Mouse (Mus musculus): ENCODE results near the gene Kncn. TPM values are rescaled to one million over a fixed set of nuclear protein-coding genes. Genes with fewer than 3 reads are reported as not detected.

The Kncn gene
- polyA plus RNA-seq, 1 experiment from 2014 or later = 0.24 TPM

DNA sequence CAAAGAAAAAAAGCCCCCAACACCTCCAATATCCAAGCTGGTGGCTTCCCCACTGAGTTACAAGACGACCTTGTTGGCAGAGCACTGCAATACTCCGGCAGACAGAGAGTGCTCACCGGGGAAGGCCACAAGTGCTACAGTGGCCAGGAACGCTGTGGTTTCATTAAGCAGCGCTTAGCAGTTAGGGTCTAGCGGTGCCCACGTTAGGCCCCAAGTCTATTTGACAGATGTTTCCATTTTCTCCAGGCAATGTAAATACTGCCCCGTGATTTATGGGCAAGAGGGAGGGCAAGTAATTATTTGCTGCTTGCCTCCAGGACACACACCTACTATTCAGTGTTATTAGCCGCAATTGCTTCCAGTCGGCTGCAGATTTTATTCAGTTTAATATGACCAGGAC lies 20.3 kb upstream of the Kncn start:
- no peak for DNase-seq
- Histone ChIP-seq H3K9me3 (ENCODE audit: control insufficient read depth, low read length) (no peaks in the 10 kb centered on the region), H3K4me1 (ENCODE audit: control insufficient read depth, insufficient read depth, low read length) (no peaks in the 10 kb centered on the region; the same call in 1 of the 2 replicates), H3K27ac (replicated peaks; ENCODE audit: low read depth, low read length) (no peak overlapping the region), H3K4me2 (ENCODE audit: low read length) (no peak overlapping the region), H3K9ac (replicated peaks; ENCODE audit: low read length) (no peak overlapping the region), H3K4me3 (replicated peaks; ENCODE audit: low read depth, low read length) (no peak overlapping the region), H3K27me3 (ENCODE audit: control insufficient read depth, insufficient read depth, low read length) (no peaks in the 10 kb centered on the region), H3K36me3 (ENCODE audit: control insufficient read depth, insufficient read depth, low read length) (peaks cover 14% of the 10 kb centered on the region)
- WGBS = 66% methylated on average over 10 of the region's 10 CpGs
- ATAC-seq (ENCODE audit: low FRiP score, low TSS enrichment) = no peak

DNA sequence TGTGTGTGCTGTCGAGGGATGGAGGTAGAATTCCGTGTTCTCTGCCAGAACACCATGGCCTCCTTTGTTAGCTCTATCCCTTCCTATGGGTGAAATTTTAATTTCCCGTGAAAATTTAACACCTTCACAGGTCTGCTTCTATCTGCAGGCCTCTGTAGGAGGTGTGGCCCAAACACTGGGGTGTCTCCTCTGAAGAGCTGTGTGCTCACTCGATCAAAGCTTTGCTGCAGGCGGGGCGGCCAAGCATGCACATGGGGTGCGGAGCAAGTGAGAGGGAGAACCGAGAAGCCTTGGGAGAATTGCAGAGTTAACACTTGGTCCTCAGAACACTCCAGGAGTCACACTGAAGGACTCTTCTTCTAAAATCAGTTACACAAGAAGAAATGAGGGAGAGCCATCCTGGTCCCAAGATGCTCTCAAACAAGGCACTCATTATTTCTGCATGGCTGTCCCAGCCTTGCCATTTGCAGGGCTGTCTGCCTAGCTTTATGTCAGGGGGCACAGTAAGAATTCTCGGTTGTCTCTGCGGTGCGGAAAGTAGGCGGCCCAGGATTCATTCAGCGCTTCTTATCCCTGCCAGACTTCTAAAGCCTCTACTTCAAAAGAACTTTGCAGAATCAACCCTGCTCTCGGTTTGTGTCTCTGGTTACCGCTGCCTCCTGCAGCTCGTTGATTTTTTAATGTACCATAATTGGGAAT lies 14.5 kb upstream of the Kncn start:
- DNase-seq = peak; percentile 69
- peaks cover 16% of the 10 kb centered on the region for H3K4me1 ChIP-seq (ENCODE audit: control insufficient read depth, insufficient read depth, low read length)
- 6% methylated on average over 16 of the region's 16 CpGs for WGBS
- peak overlapping the region; percentile 43; the same call in 1 of the 2 replicates for H3K27ac ChIP-seq (replicated peaks; ENCODE audit: low read depth, low read length)
- no peaks in the 10 kb centered on the region for H3K9me3 ChIP-seq (ENCODE audit: control insufficient read depth, low read length)
- ATAC-seq (ENCODE audit: low FRiP score, low TSS enrichment) = 0 out of 2 replicates have a peak, but pooled peaks have one; percentile 48
- H3K4me2 ChIP-seq (ENCODE audit: low read length) = no peak overlapping the region
- no peak overlapping the region for H3K9ac ChIP-seq (replicated peaks; ENCODE audit: low read length)
- 0 out of 2 replicates have a peak, but pooled peaks cover 7% of the 10 kb centered on the region for H3K36me3 ChIP-seq (ENCODE audit: control insufficient read depth, insufficient read depth, low read length)
- no peaks in the 10 kb centered on the region for H3K27me3 ChIP-seq (ENCODE audit: control insufficient read depth, insufficient read depth, low read length)
- H3K4me3 ChIP-seq (replicated peaks; ENCODE audit: low read depth, low read length) = no peak overlapping the region

DNA sequence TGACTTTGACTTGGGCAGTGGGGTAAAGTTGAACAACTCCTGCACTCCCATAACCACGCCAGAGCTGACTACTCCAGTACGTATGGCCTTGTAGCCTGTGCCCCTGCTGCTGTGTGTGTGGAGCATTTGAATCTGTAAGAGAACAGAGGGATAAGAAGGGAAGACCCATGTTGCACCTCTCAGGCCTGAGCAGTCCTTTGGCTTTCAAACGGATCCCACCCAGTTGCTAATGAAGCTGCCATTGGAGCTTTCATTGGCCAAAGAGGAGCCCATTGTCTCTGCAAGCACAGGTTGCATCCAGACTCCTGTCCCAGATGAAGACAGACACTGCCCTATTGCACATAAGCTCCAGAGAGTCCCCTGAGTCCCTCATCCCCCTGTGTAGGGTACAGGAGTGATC lies 11.0 kb upstream of the Kncn start:
- no peaks in the 10 kb centered on the region for H3K9me3 ChIP-seq (ENCODE audit: control insufficient read depth, low read length)
- 88% methylated on average over 3 of the region's 3 CpGs for WGBS
- no peak for ATAC-seq (ENCODE audit: low FRiP score, low TSS enrichment)

DNA sequence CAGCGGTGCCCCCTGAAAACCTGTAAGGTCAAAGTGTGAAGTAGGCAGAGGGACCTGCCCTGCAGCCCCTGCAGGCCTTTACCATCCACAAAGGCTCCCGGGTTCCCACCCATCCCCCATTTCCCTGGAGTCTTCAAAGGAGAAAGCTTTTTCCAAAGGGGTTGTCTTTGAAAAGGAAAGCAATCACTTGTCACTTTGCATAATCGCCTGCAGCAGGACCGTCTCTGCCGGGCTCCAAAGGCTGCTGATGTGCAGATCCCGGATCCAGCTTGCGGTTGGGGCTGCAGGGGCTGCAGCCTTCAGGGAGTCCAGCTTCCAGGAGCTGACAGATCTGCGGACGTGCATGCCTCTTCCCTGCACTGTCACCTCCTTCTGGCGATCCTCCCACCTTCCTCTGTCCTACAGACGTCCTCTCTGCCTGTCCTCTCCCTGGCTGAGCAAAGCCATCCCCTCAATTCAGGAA lies 6.0 kb upstream of the Kncn start:
- 0 out of 2 replicates have a peak, but pooled peaks cover 9% of the 10 kb centered on the region for H3K36me3 ChIP-seq (ENCODE audit: control insufficient read depth, insufficient read depth, low read length)
- H3K27me3 ChIP-seq (ENCODE audit: control insufficient read depth, insufficient read depth, low read length) = no peaks in the 10 kb centered on the region
- peak; percentile 84 for DNase-seq
- WGBS = under 1% methylated on average over 11 of the region's 11 CpGs
- H3K9ac ChIP-seq (replicated peaks; ENCODE audit: low read length) = peak overlapping the region; percentile 34; the same call in 1 of the 2 replicates
- H3K4me1 ChIP-seq (ENCODE audit: control insufficient read depth, insufficient read depth, low read length) = peaks cover 49% of the 10 kb centered on the region
- peak; percentile 57; the same call in 1 of the 2 replicates for ATAC-seq (ENCODE audit: low FRiP score, low TSS enrichment)
- H3K9me3 ChIP-seq (ENCODE audit: control insufficient read depth, low read length) = no peaks in the 10 kb centered on the region
- peak overlapping the region; percentile 45 for H3K4me2 ChIP-seq (ENCODE audit: low read length)
- peak overlapping the region; percentile 81 for H3K27ac ChIP-seq (replicated peaks; ENCODE audit: low read depth, low read length)
- H3K4me3 ChIP-seq (replicated peaks; ENCODE audit: low read depth, low read length) = no peak overlapping the region

More for the DNA sequence above, 11.0 kb upstream of the Kncn start:
- H3K4me2 ChIP-seq (ENCODE audit: low read length) = no peak overlapping the region
- H3K27me3 ChIP-seq (ENCODE audit: control insufficient read depth, insufficient read depth, low read length) = no peaks in the 10 kb centered on the region
- no peak overlapping the region for H3K27ac ChIP-seq (replicated peaks; ENCODE audit: low read depth, low read length)
- H3K9ac ChIP-seq (replicated peaks; ENCODE audit: low read length) = no peak overlapping the region
- no peak overlapping the region for H3K4me3 ChIP-seq (replicated peaks; ENCODE audit: low read depth, low read length)
- no peak for DNase-seq
- H3K36me3 ChIP-seq (ENCODE audit: control insufficient read depth, insufficient read depth, low read length) = 0 out of 2 replicates have a peak, but pooled peaks cover 9% of the 10 kb centered on the region
- H3K4me1 ChIP-seq (ENCODE audit: control insufficient read depth, insufficient read depth, low read length) = peaks cover 26% of the 10 kb centered on the region

DNA sequence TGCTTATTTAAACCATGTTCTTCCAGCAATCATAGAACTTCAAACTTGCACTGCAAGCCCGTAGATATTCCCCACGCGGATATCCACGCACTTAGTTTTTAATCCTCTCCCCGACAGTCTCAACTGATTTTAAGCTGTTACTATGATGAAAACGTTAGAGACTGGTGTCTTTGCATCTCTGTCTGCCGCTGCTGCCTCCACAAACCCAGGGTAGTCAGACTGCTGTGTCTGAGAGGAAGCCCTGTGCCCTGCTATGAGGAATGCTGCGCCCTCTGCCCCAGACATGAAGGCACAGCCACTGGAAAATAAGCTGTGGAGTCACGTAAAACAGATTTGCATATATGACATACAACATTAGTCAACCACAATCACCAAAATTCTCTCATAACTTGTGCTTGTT lies 5.4 kb upstream of the Kncn start:
- Histone ChIP-seq H3K27me3 (ENCODE audit: control insufficient read depth, insufficient read depth, low read length) (no peaks in the 10 kb centered on the region), H3K4me2 (ENCODE audit: low read length) (peak overlapping the region; percentile 45), H3K4me3 (replicated peaks; ENCODE audit: low read depth, low read length) (no peak overlapping the region), H3K4me1 (ENCODE audit: control insufficient read depth, insufficient read depth, low read length) (peaks cover 49% of the 10 kb centered on the region), H3K9me3 (ENCODE audit: control insufficient read depth, low read length) (no peaks in the 10 kb centered on the region), H3K36me3 (ENCODE audit: control insufficient read depth, insufficient read depth, low read length) (0 out of 2 replicates have a peak, but pooled peaks cover 9% of the 10 kb centered on the region), H3K9ac (replicated peaks; ENCODE audit: low read length) (no peak overlapping the region), H3K27ac (replicated peaks; ENCODE audit: low read depth, low read length) (peak overlapping the region; percentile 81)
- ATAC-seq (ENCODE audit: low FRiP score, low TSS enrichment) (no peak), DNase-seq (peak; percentile 52)
- 9% methylated on average over 9 of the region's 9 CpGs for WGBS

DNA sequence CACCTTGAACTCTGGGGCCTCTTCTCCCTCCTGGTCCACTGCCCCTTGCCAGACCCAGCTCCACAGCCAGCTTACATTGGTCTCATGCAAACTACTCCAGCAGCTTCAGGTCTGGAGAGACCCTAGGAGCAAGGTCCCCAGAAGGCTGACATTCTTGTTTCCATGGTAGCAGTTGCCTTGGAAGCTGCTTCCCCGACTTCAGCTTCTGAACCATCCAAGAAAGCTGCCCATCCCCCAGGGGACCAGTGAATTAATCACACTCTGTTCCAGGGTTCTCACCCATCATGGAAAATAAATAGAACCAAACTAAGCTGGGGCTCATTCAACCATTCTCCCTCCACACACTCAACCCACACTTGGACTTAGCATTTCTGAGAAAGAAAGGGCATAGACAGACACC lies 3.0 kb upstream of the Kncn start:
- Histone ChIP-seq H3K4me3 (replicated peaks; ENCODE audit: low read depth, low read length) (no peak overlapping the region), H3K9me3 (ENCODE audit: control insufficient read depth, low read length) (no peaks in the 10 kb centered on the region), H3K27me3 (ENCODE audit: control insufficient read depth, insufficient read depth, low read length) (no peaks in the 10 kb centered on the region), H3K4me1 (ENCODE audit: control insufficient read depth, insufficient read depth, low read length) (peaks cover 49% of the 10 kb centered on the region), H3K9ac (replicated peaks; ENCODE audit: low read length) (no peak overlapping the region), H3K36me3 (ENCODE audit: control insufficient read depth, insufficient read depth, low read length) (no peaks in the 10 kb centered on the region), H3K4me2 (ENCODE audit: low read length) (0 out of 2 replicates have a peak overlapping the region, but pooled peaks have one; percentile 7), H3K27ac (replicated peaks; ENCODE audit: low read depth, low read length) (peak overlapping the region; percentile 65; the same call in 1 of the 2 replicates)
- DNase-seq = peak; percentile 88
- peak; percentile 31; the same call in 1 of the 2 replicates for ATAC-seq (ENCODE audit: low FRiP score, low TSS enrichment)
- WGBS = 0% methylated on average over 1 of the region's 1 CpGs

DNA sequence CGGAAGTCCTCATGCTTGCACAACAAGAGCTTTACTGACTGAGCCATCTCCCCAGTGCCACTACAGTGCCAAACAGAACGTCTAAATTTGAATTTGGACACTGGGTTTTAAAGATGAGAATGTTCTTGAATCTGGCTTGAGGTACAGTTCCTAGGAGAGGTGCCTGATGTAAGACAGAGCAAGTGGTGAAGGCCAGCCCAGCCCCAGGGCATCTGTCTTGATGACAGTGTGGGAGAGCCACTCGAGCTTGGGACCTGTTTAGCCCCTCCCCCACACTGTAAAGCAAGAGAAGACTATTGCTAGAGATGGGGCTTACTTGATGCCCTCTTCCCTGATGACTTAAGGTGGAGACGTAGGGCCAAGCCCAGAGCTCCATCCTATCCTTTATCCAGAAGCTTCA lies 2.0 kb upstream of the Kncn start:
- WGBS = 57% methylated on average over 4 of the region's 4 CpGs
- ATAC-seq (ENCODE audit: low FRiP score, low TSS enrichment) = no peak
- Histone ChIP-seq H3K27me3 (ENCODE audit: control insufficient read depth, insufficient read depth, low read length) (no peaks in the 10 kb centered on the region), H3K4me3 (replicated peaks; ENCODE audit: low read depth, low read length) (no peak overlapping the region), H3K27ac (replicated peaks; ENCODE audit: low read depth, low read length) (no peak overlapping the region), H3K9ac (replicated peaks; ENCODE audit: low read length) (no peak overlapping the region), H3K4me1 (ENCODE audit: control insufficient read depth, insufficient read depth, low read length) (peaks cover 49% of the 10 kb centered on the region), H3K4me2 (ENCODE audit: low read length) (no peak overlapping the region), H3K36me3 (ENCODE audit: control insufficient read depth, insufficient read depth, low read length) (no peaks in the 10 kb centered on the region), H3K9me3 (ENCODE audit: control insufficient read depth, low read length) (no peaks in the 10 kb centered on the region)
- DNase-seq = no peak

DNA sequence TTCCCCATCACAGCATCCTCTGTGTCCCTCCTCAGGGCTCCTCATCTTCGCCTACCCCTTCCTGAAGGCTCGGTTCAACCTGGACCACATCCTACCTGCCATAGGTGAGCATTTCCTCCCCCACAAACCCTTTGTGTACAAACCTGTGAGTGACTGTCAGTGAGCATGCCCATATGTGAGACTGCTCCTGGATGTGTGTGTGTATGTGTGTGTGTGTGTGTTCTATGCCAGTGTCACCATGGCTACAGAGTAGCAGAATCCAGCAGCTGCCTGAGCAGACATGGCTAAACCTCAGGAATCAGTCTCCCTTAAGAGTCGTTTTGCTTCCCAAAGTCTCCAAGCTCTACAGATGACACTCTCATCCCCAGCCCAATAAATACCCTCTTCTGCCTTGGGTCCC lies 1.6 kb downstream of the Kncn start:
- no peak overlapping the region for H3K4me3 ChIP-seq (replicated peaks; ENCODE audit: low read depth, low read length)
- no peak for ATAC-seq (ENCODE audit: low FRiP score, low TSS enrichment)
- H3K9me3 ChIP-seq (ENCODE audit: control insufficient read depth, low read length) = no peaks in the 10 kb centered on the region
- no peak overlapping the region for H3K27ac ChIP-seq (replicated peaks; ENCODE audit: low read depth, low read length)
- peaks cover 21% of the 10 kb centered on the region for H3K4me1 ChIP-seq (ENCODE audit: control insufficient read depth, insufficient read depth, low read length)
- DNase-seq = peak; percentile 70
- 71% methylated on average over 3 of the region's 3 CpGs for WGBS
- H3K4me2 ChIP-seq (ENCODE audit: low read length) = no peak overlapping the region
- no peaks in the 10 kb centered on the region for H3K36me3 ChIP-seq (ENCODE audit: control insufficient read depth, insufficient read depth, low read length)
- H3K9ac ChIP-seq (replicated peaks; ENCODE audit: low read length) = no peak overlapping the region
- H3K27me3 ChIP-seq (ENCODE audit: control insufficient read depth, insufficient read depth, low read length) = peaks cover 12% of the 10 kb centered on the region; the same call in 1 of the 2 replicates

DNA sequence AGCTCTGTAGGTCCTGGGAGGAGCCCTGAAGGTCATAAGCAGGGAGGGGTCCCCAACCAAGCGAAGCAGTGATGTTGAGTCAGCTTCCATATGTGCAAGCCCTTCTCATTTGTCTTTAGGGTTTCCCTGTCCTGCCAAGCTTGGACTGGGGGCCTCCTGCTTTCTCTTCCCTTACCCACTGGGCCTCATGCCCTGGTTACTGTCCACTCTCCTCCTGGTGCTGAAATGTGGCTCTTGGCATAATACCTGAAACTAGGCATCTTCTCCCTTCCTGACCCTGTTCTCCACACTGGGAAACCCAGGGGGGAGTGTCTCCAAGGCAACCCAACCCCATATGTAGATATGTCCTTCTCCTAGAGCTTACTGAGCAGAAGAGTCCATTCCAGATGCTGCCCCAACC lies 2.7 kb downstream of the Kncn start:
- Histone ChIP-seq H3K9me3 (ENCODE audit: control insufficient read depth, low read length) (no peaks in the 10 kb centered on the region), H3K27me3 (ENCODE audit: control insufficient read depth, insufficient read depth, low read length) (peaks cover 22% of the 10 kb centered on the region), H3K36me3 (ENCODE audit: control insufficient read depth, insufficient read depth, low read length) (no peaks in the 10 kb centered on the region), H3K4me2 (ENCODE audit: low read length) (no peak overlapping the region), H3K4me3 (replicated peaks; ENCODE audit: low read depth, low read length) (no peak overlapping the region), H3K27ac (replicated peaks; ENCODE audit: low read depth, low read length) (no peak overlapping the region), H3K4me1 (ENCODE audit: control insufficient read depth, insufficient read depth, low read length) (peaks cover 11% of the 10 kb centered on the region), H3K9ac (replicated peaks; ENCODE audit: low read length) (no peak overlapping the region)
- ATAC-seq (ENCODE audit: low FRiP score, low TSS enrichment) (no peak), DNase-seq (no peak)
- 73% methylated on average over 1 of the region's 1 CpGs for WGBS
